Mouse (Mus musculus): Measurements from ENCODE around the gene Cbl. TPM values are rescaled to one million over a fixed set of nuclear protein-coding genes. Genes with fewer than 3 reads are reported as not detected.
"Not testable (repeated sequence)": the region's sequence is repeated elsewhere in the genome, so short reads cannot be mapped to it uniquely, and the experiment has no call there.

Gene Cbl
- polyA plus RNA-seq, 1 experiment from 2014 or later = 22.5 TPM

GRCm38 (mm10) chr9:44125546-44126428 lies 108.1 kb downstream of the Cbl start:
- 31% methylated on average over 18 of the region's 18 CpGs for WGBS
- peak overlapping the region; percentile 35 for H3K4me2 ChIP-seq
- no peak overlapping the region for H3K4me3 ChIP-seq
- H3K9ac ChIP-seq = no peak overlapping the region
- H3K27ac ChIP-seq (replicated peaks) = no peak overlapping the region
- no peaks in the 10 kb centered on the region for H3K9me3 ChIP-seq
- H3K4me1 ChIP-seq (replicated peaks) = peaks cover 22% of the 10 kb centered on the region
- no peaks in the 10 kb centered on the region for H3K36me3 ChIP-seq
- ATAC-seq (ENCODE audit: low FRiP score, low read depth) = peak; percentile 70
- H3K27me3 ChIP-seq = peaks cover 2% of the 10 kb centered on the region; the same call in 1 of the 2 replicates

GRCm38 (mm10) chr9:44125026-44125425 lies 108.8 kb downstream of the Cbl start:
- Histone ChIP-seq H3K4me2 (no peak overlapping the region), H3K4me3 (no peak overlapping the region), H3K27me3 (0 out of 2 replicates have a peak, but pooled peaks cover 2% of the 10 kb centered on the region), H3K9ac (no peak overlapping the region), H3K4me1 (replicated peaks) (peaks cover 15% of the 10 kb centered on the region), H3K36me3 (no peaks in the 10 kb centered on the region), H3K27ac (replicated peaks) (no peak overlapping the region), H3K9me3 (no peaks in the 10 kb centered on the region)
- 38% methylated on average over 5 of the region's 5 CpGs for WGBS
- ATAC-seq (ENCODE audit: low FRiP score, low read depth) = no peak

GRCm38 (mm10) chr9:44124317-44124716 lies 109.5 kb downstream of the Cbl start:
- Histone ChIP-seq H3K4me3 (no peak overlapping the region), H3K4me1 (replicated peaks) (peaks cover 10% of the 10 kb centered on the region), H3K9me3 (no peaks in the 10 kb centered on the region), H3K36me3 (no peaks in the 10 kb centered on the region), H3K27me3 (no peaks in the 10 kb centered on the region), H3K9ac (no peak overlapping the region), H3K4me2 (no peak overlapping the region), H3K27ac (replicated peaks) (no peak overlapping the region)
- no peak for ATAC-seq (ENCODE audit: low FRiP score, low read depth)
- WGBS = 77% methylated on average over 6 of the region's 6 CpGs

- H3K4me1 ChIP-seq (replicated peaks) = no peaks in the 10 kb centered on the region
- H3K9me3 ChIP-seq = no peaks in the 10 kb centered on the region
- ATAC-seq (ENCODE audit: low FRiP score, low read depth) = no peak
- no peak overlapping the region for H3K9ac ChIP-seq
- H3K36me3 ChIP-seq = no peaks in the 10 kb centered on the region
- no peak overlapping the region for H3K4me3 ChIP-seq
- no peak overlapping the region for H3K4me2 ChIP-seq
- no peak overlapping the region for H3K27ac ChIP-seq (replicated peaks)
- no peaks in the 10 kb centered on the region for H3K27me3 ChIP-seq
- 83% methylated on average over 8 of the region's 8 CpGs for WGBS
These were observed 113.8 kb downstream of the Cbl start for GRCm38 (mm10) chr9:44119948-44120465.

GRCm38 (mm10) chr9:44119011-44119410 lies 114.8 kb downstream of the Cbl start:
- Histone ChIP-seq H3K4me1 (replicated peaks) (peaks cover under 1% of the 10 kb centered on the region; the same call in 1 of the 2 replicates), H3K4me2 (no peak overlapping the region), H3K4me3 (no peak overlapping the region), H3K36me3 (no peaks in the 10 kb centered on the region), H3K9ac (no peak overlapping the region), H3K9me3 (no peaks in the 10 kb centered on the region), H3K27me3 (no peaks in the 10 kb centered on the region), H3K27ac (replicated peaks) (no peak overlapping the region)
- 49% methylated on average over 5 of the region's 5 CpGs for WGBS
- no peak for ATAC-seq (ENCODE audit: low FRiP score, low read depth)

- H3K36me3 ChIP-seq = no peaks in the 10 kb centered on the region
- peaks cover 15% of the 10 kb centered on the region for H3K4me1 ChIP-seq (replicated peaks)
- no peak overlapping the region for H3K9ac ChIP-seq
- H3K27me3 ChIP-seq = no peaks in the 10 kb centered on the region
- H3K9me3 ChIP-seq = no peaks in the 10 kb centered on the region
- H3K4me2 ChIP-seq = no peak overlapping the region
- ATAC-seq (ENCODE audit: low FRiP score, low read depth) = no peak
- no peak overlapping the region for H3K4me3 ChIP-seq
- 86% methylated on average over 4 of the region's 4 CpGs for WGBS
- H3K27ac ChIP-seq (replicated peaks) = no peak overlapping the region
These were observed 117.7 kb downstream of the Cbl start for GRCm38 (mm10) chr9:44116182-44116581.

GRCm38 (mm10) chr9:44115599-44115998 lies 118.2 kb downstream of the Cbl start:
- H3K4me1 ChIP-seq (replicated peaks) = peaks cover 17% of the 10 kb centered on the region
- 90% methylated on average over 9 of the region's 9 CpGs for WGBS
- H3K4me2 ChIP-seq = no peak overlapping the region
- no peaks in the 10 kb centered on the region for H3K27me3 ChIP-seq
- H3K4me3 ChIP-seq = no peak overlapping the region
- no peak overlapping the region for H3K27ac ChIP-seq (replicated peaks)
- H3K9ac ChIP-seq = no peak overlapping the region
- ATAC-seq (ENCODE audit: low FRiP score, low read depth) = no peak
- H3K9me3 ChIP-seq = no peaks in the 10 kb centered on the region
- no peaks in the 10 kb centered on the region for H3K36me3 ChIP-seq

- ATAC-seq (ENCODE audit: low FRiP score, low read depth) = no peak
- no peak overlapping the region for H3K9ac ChIP-seq
- 91% methylated on average over 2 of the region's 2 CpGs for WGBS
- H3K4me2 ChIP-seq = no peak overlapping the region
- H3K4me3 ChIP-seq = no peak overlapping the region
- H3K9me3 ChIP-seq = no peaks in the 10 kb centered on the region
- H3K27me3 ChIP-seq = no peaks in the 10 kb centered on the region
- H3K4me1 ChIP-seq (replicated peaks) = peaks cover 28% of the 10 kb centered on the region
- H3K27ac ChIP-seq (replicated peaks) = no peak overlapping the region
- H3K36me3 ChIP-seq = no peaks in the 10 kb centered on the region
These were observed 119.4 kb downstream of the Cbl start for GRCm38 (mm10) chr9:44114453-44114852.

GRCm38 (mm10) chr9:44113105-44113789 lies 120.6 kb downstream of the Cbl start, which contains the start of the genes Gm49380 and Rnf26:
Gene Gm49380, minus strand, starts transcription at chr9:44113500.
Gene Rnf26, minus strand, starts transcription at chr9:44113517.
- under 1% methylated on average over 50 of the region's 51 CpGs for WGBS
- Histone ChIP-seq H3K27ac (replicated peaks) (peak within 1 kb of the TSS; percentile 40; the same call in 1 of the 2 replicates), H3K4me2 (peak within 1 kb of the TSS; percentile 61), H3K27me3 (no peaks in the 10 kb centered on the region), H3K36me3 (no peaks in the 10 kb centered on the region), H3K4me3 (peak within 1 kb of the TSS; percentile 61), H3K9ac (peak within 1 kb of the TSS; percentile 57), H3K9me3 (no peaks in the 10 kb centered on the region), H3K4me1 (replicated peaks) (peaks cover 40% of the 10 kb centered on the region)
- peak; percentile 98 for ATAC-seq (ENCODE audit: low FRiP score, low read depth)

GRCm38 (mm10) chr9:44111909-44112308 lies 121.9 kb downstream of the Cbl start:
- 0 out of 2 replicates have a peak overlapping the region, but pooled peaks have one; percentile 61 for H3K4me3 ChIP-seq
- H3K9ac ChIP-seq; H3K9me3 ChIP-seq; H3K27ac ChIP-seq (replicated peaks); H3K36me3 ChIP-seq; ATAC-seq (ENCODE audit: low FRiP score, low read depth); H3K27me3 ChIP-seq: not testable (repeated sequence)
- peak overlapping the region; percentile 57; the same call in 1 of the 2 replicates for H3K4me2 ChIP-seq
- WGBS = 67% methylated on average over 10 of the region's 12 CpGs
- peaks cover 54% of the 10 kb centered on the region for H3K4me1 ChIP-seq (replicated peaks)

- Histone ChIP-seq H3K4me3 (peak overlapping the region; percentile 3; the same call in 1 of the 2 replicates), H3K36me3 (no peaks in the 10 kb centered on the region), H3K9me3 (no peaks in the 10 kb centered on the region), H3K4me2 (peak overlapping the region; percentile 41), H3K9ac (0 out of 2 replicates have a peak overlapping the region, but pooled peaks have one; percentile 2), H3K4me1 (replicated peaks) (peaks cover 64% of the 10 kb centered on the region), H3K27me3 (no peaks in the 10 kb centered on the region), H3K27ac (replicated peaks) (0 out of 2 replicates have a peak overlapping the region, but pooled peaks have one; percentile 12)
- ATAC-seq (ENCODE audit: low FRiP score, low read depth) = no peak
- 35% methylated on average over 9 of the region's 9 CpGs for WGBS
These were observed 124.3 kb downstream of the Cbl start for GRCm38 (mm10) chr9:44109360-44110095.

All from hindbrain, embryonic 15.5 days (tissue).